8 mouse cellular contexts compared by ENCODE assay signal in genomic region chr7:143505823-143506222, GRCm38 (mm10). TPM values are rescaled to one million over a fixed set of nuclear protein-coding genes. Genes with fewer than 3 reads are reported as not detected.
A peak's percentile ranks its signal among the peaks of the same experiment; 100 is the strongest.
DNase-seq lines count a peak whose midpoint lies in the region; TF ChIP-seq lines count a peak whose summit lies in the region.
"Had no signal": no experiment of that assay in that cellular context is flagged by ENCODE, and none has a peak within 500 bp of the region (broad histone marks: within the 10 kb centered on the region; RNA-seq: fewer than 3 reads in every experiment).

No protein-coding gene starts in this region.

- no peaks in the 10 kb centered on the region for H3K36me3 ChIP-seq in C2C12 (ENCODE audit: control insufficient read depth, insufficient read depth)
- H3K36me3 ChIP-seq: limb, embryonic 12.5 days had no signal

- peak; percentile 61 for DNase-seq in 3T3-L1 (ENCODE audit: low read depth, low spot score)
- DNase-seq in brain, adult 2 months (ENCODE audit: low read depth, low spot score), result peak; percentile 43
- DNase-seq in frontal cortex, postnatal 10 days (ENCODE audit: low spot score in 2 of 2), result peak; percentile 43 to 71
- DNase-seq in kidney, postnatal 36 days, result peak; percentile 90 to 95
- DNase-seq in lung, postnatal 10 days, result peak; percentile 90
- DNase-seq in spleen, adult 12 weeks (ENCODE audit: low spot score), result peak; percentile 48

- H3K4me3 ChIP-seq in C2C12 (ENCODE audit: insufficient read depth, poor library complexity, severe bottlenecking), result no peak overlapping the region
- H3K4me3 ChIP-seq: limb, embryonic 12.5 days had no signal

- H3ac ChIP-seq in C2C12 (ENCODE audit: control insufficient read depth, insufficient read length, low read depth), result no peak overlapping the region

- H3K27me3 ChIP-seq in C2C12 (ENCODE audit: control insufficient read depth, insufficient read depth, insufficient read length), result peaks cover 20% of the 10 kb centered on the region

- no peaks in the 10 kb centered on the region for H3K79me3 ChIP-seq in C2C12 (ENCODE audit: low read depth)

- no peaks in the 10 kb centered on the region for H3K79me2 ChIP-seq in C2C12 (ENCODE audit: control insufficient read depth, insufficient read depth)

- peak; percentile 24 for TF ChIP-seq CTCF in C2C12 (IDR thresholded peaks at IDR 0.05; ENCODE audit: control insufficient read depth, insufficient read depth, insufficient read length)

TF ChIP-seq in C2C12, 6 proteins besides CTCF, POLR2A, EP300 and RAD21:
- TF ChIP-seq CEBPB (IDR thresholded peaks at IDR 0.05; ENCODE audit: low read depth) (no peak), MYOD1 (IDR thresholded peaks at IDR 0.05; ENCODE audit: control insufficient read depth, insufficient read length, low read depth) (no peak), FOSL1 (IDR thresholded peaks at IDR 0.05; ENCODE audit: insufficient read depth, low read length, poor library complexity, severe bottlenecking) (no peak), MYOG (IDR thresholded peaks at IDR 0.05; ENCODE audit: control insufficient read depth, extremely low read depth, insufficient read length) (no peak), MAX (IDR thresholded peaks at IDR 0.05) (no peak), USF1 (IDR thresholded peaks at IDR 0.05; ENCODE audit: low read depth) (no peak)

RNA-seq across cellular contexts. Expression of gene Phlda2, which starts 2.9 kb away (rescaled TPM):
- 0.14 TPM for polyA plus RNA-seq in C2C12 (2012; fragmentation: generic; extraction: Trizol)

RNA-seq across cellular contexts. Expression of gene Slc22a18, which starts 32.3 kb away (rescaled TPM):
- not detected for polyA plus RNA-seq in C2C12 (2012; fragmentation: generic; extraction: Trizol)

RNA-seq across cellular contexts. Expression of gene Nap1l4, which starts 43.1 kb away (rescaled TPM):
- 112 TPM for polyA plus RNA-seq in C2C12 (2012; fragmentation: generic; extraction: Trizol)

RNA-seq across cellular contexts. Expression of gene Cdkn1c, which starts 45.0 kb away (rescaled TPM):
- polyA plus RNA-seq in C2C12 (2012; fragmentation: generic; extraction: Trizol), result 2.3 TPM
